Mouse (Mus musculus) bone marrow, adult 2 months (tissue): ENCODE results near the gene Gm21775.
"Not testable (repeated sequence)": the region's sequence is repeated elsewhere in the genome, so short reads cannot be mapped to it uniquely, and the experiment has no call there.

Source experiments
- CTCF ChIP-seq: fragments of 200-500 bp; IDR thresholded peaks from 2 replicates; pipeline ENCODE4 v1.5.1; 2011; ENCODE audit warnings: low read length, control low read depth; ENCODE audit not compliant: control insufficient read depth, insufficient read depth
- POLR2A ChIP-seq: fragments of 200-500 bp; IDR thresholded peaks from 2 replicates; pipeline ENCODE4 v1.6.1; 2011; ENCODE audit warnings: low read depth, mild to moderate bottlenecking, control low read depth, low read length, borderline replicate concordance; ENCODE audit not compliant: control insufficient read depth

DNA sequence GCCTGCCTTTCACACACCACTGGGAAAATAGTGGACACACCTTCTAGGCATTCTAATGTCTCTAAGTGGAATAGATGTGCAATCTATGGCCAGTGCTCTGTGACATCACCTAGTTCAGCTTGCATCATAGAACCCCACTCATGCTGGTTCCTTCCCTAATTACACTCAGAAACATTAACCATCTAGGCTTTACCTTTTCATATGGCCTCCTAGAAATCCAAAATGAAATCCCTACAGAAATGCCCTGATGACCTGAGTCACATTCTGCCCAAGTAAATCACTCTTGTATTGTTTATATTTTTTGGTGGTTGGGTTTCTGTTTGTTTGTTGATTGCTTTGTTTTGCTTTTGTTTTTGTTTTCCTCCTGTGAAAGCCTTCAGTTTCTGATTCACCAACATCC is 17.3 kb upstream of the Gm21775 start, which contains the start of gene Gm20737:
- not testable (repeated sequence) for TF ChIP-seq CTCF, POLR2A
